Comparison of ENCODE assay signal across 13 mouse cellular contexts in genomic region chr10:62553611-62554091, GRCm38 (mm10). TPM values are rescaled to one million over a fixed set of nuclear protein-coding genes. Genes with fewer than 3 reads are reported as not detected.
DNase-seq lines count a peak whose midpoint lies in the region; ATAC-seq lines count a peak whose summit lies in the region.
"Had no signal": no experiment of that assay in that cellular context is flagged by ENCODE, and none has a peak within 500 bp of the region (broad histone marks: within the 10 kb centered on the region; RNA-seq: fewer than 3 reads in every experiment).

No protein-coding gene starts in this region.

- no peak overlapping the region for H3K4me3 ChIP-seq in forebrain, embryonic 10.5 days
- H3K4me3 ChIP-seq: erythroblast, embryonic 14.5 days; hindbrain, embryonic 12.5 days; limb, embryonic 12.5 days had no signal

- H3K36me3 ChIP-seq in forebrain, embryonic 10.5 days (replicated peaks), result peaks cover 19% of the 10 kb centered on the region

- no peaks in the 10 kb centered on the region for H3K27me3 ChIP-seq in forebrain, embryonic 10.5 days (ENCODE audit: poor library complexity, severe bottlenecking)
- H3K27me3 ChIP-seq: hindbrain, embryonic 12.5 days; limb, embryonic 12.5 days had no signal

- H3K27ac ChIP-seq in forebrain, embryonic 10.5 days, result no peak overlapping the region
- H3K27ac ChIP-seq: hindbrain, embryonic 12.5 days; limb, embryonic 12.5 days had no signal

- 85% methylated on average over 12 of the region's 12 CpGs for WGBS in forebrain, embryonic 10.5 days

- DNase-seq in 416B (ENCODE audit: low read depth), result peak; percentile 97
- peak; percentile 78 for DNase-seq in CD4-positive helper T cell, adult 2 months (ENCODE audit: low read depth, low spot score)
- DNase-seq in naive thymus-derived CD4-positive, alpha-beta T cell, adult 2 months (ENCODE audit: low read depth), result peak; percentile 76
- no peak for DNase-seq in forebrain, embryonic 10.5 days (ENCODE audit: extremely low spot score, low spot score)
- no peak for DNase-seq in cerebellum, adult 11 months
- DNase-seq in testis, postnatal 14 days (ENCODE audit: low spot score), result no peak
- no peak for DNase-seq in left cerebral cortex, postnatal 14 days (ENCODE audit: low spot score in 2 of 2)
- DNase-seq: kidney, adult 8-10 months had no signal

- 0 out of 2 replicates have a peak, but pooled peaks cover 4% of the 10 kb centered on the region for H3K4me1 ChIP-seq in forebrain, embryonic 10.5 days
- H3K4me1 ChIP-seq: hindbrain, embryonic 12.5 days; limb, embryonic 12.5 days had no signal

- ATAC-seq in granulocyte monocyte progenitor cell, adult 5-6 weeks (replicated peaks; ENCODE audit: poor library complexity, severe bottlenecking), result peak; percentile 83

- no peaks in the 10 kb centered on the region for H3K9me3 ChIP-seq in forebrain, embryonic 10.5 days
- H3K9me3 ChIP-seq: G1E; hindbrain, embryonic 12.5 days; limb, embryonic 12.5 days had no signal

- intact Hi-C loops in left cerebral cortex, postnatal 14 days (cut with DNase I), result no loop called here

RNA-seq across cellular contexts. Expression of gene Kif1bp, which starts 24.6 kb away (rescaled TPM):
- 16.6 and 27.9 TPM in 2 replicates for total RNA-seq in granulocyte monocyte progenitor cell, adult 5-6 weeks (2014; fragmentation: Nextera tagmentation)
- 16.4 and 16.9 TPM in 2 replicates for total RNA-seq in granulocyte monocyte progenitor cell, adult 5-6 weeks (2017)
- 32.6 and 32.8 TPM in 2 replicates for polyA plus RNA-seq in forebrain, embryonic 10.5 days (2016; fragmentation: Nextera tagmentation; extraction: Ambion mirVana)
- 100 to 1,000 TPM; 167 to 172 TPM for total RNA-seq in left cerebral cortex, postnatal 14 days (2021)

RNA-seq across cellular contexts. Expression of gene Srgn, which starts 26.4 kb away (rescaled TPM):
- 2,018 and 2,531 TPM in 2 replicates for total RNA-seq in granulocyte monocyte progenitor cell, adult 5-6 weeks (2014; fragmentation: Nextera tagmentation)
- total RNA-seq in granulocyte monocyte progenitor cell, adult 5-6 weeks (2017), result 2,281 and 2,967 TPM in 2 replicates
- polyA plus RNA-seq in forebrain, embryonic 10.5 days (2016; fragmentation: Nextera tagmentation; extraction: Ambion mirVana), result 2.3 and 3.0 TPM in 2 replicates
- 10 to 100 TPM in 1 of 2 experiments, 1 to 10 TPM in 1; 9.7 to 11.1 TPM for total RNA-seq in left cerebral cortex, postnatal 14 days (2021)

RNA-seq across cellular contexts. Expression of gene Ddx21, which starts 48.4 kb away (rescaled TPM):
- total RNA-seq in granulocyte monocyte progenitor cell, adult 5-6 weeks (2014; fragmentation: Nextera tagmentation), result 103 and 110 TPM in 2 replicates
- total RNA-seq in granulocyte monocyte progenitor cell, adult 5-6 weeks (2017), result 167 and 199 TPM in 2 replicates
- 40.6 TPM in 2 replicates for polyA plus RNA-seq in forebrain, embryonic 10.5 days (2016; fragmentation: Nextera tagmentation; extraction: Ambion mirVana)
- 10 to 100 TPM; 23.6 to 24.0 TPM for total RNA-seq in left cerebral cortex, postnatal 14 days (2021)

Comparison
In these comparisons a context has a peak if more than half of its experiments do, and no peak if none do; other contexts are left out.
1. DNase-seq: peak in 416B (single experiment), CD4-positive helper T cell, adult 2 months (single experiment) and naive thymus-derived CD4-positive, alpha-beta T cell, adult 2 months (single experiment); none in forebrain, embryonic 10.5 days (single experiment), cerebellum, adult 11 months (single experiment), testis, postnatal 14 days (single experiment) and left cerebral cortex, postnatal 14 days (0 of 2).
2. RNA of gene Kif1bp, which starts 24.6 kb away (total RNA-seq): 167 to 172 TPM in left cerebral cortex, postnatal 14 days; 16.4 to 27.9 TPM in granulocyte monocyte progenitor cell, adult 5-6 weeks; every median in the first group is over 4 times any median in the second.
3. RNA of gene Srgn, which starts 26.4 kb away (total RNA-seq): 2,018 to 2,967 TPM in granulocyte monocyte progenitor cell, adult 5-6 weeks; 9.7 to 11.1 TPM in left cerebral cortex, postnatal 14 days; every median in the first group is over 100 times any median in the second.
4. RNA of gene Ddx21, which starts 48.4 kb away (total RNA-seq): 103 to 199 TPM in granulocyte monocyte progenitor cell, adult 5-6 weeks; 23.6 to 24.0 TPM in left cerebral cortex, postnatal 14 days; every median in the first group is over 4 times any median in the second.